Mouse (Mus musculus) kidney, embryonic 15.5 days (tissue): ENCODE results near the gene Ogfod2. TPM values are rescaled to one million over a fixed set of nuclear protein-coding genes. Genes with fewer than 3 reads are reported as not detected.
A peak's percentile ranks its signal among the peaks of the same experiment; 100 is the strongest.

Experiments used
- ATAC-seq: fragments of 200-750 bp; cut with Nextera tagmentation; replicated peaks from 2 replicates; pipeline ENCODE4 v1.8.0; 2017; ENCODE audit warnings: moderate TSS enrichment; ENCODE audit not compliant: low FRiP score
- H3K27ac ChIP-seq: fragments of 300-500 bp; sonication (generic); 2 replicates; pipeline ENCODE4 v1.5.1; 2015; ENCODE audit warnings: mild to moderate bottlenecking, inconsistent platforms
- H3K27me3 ChIP-seq: fragments of 300-500 bp; sonication (generic); 2 replicates; pipeline ENCODE4 v1.6.1; 2015; ENCODE audit warnings: inconsistent platforms
- H3K36me3 ChIP-seq: fragments of 300-500 bp; sonication (generic); 2 replicates; pipeline ENCODE4 v1.6.1; 2015; ENCODE audit warnings: inconsistent platforms
- H3K4me1 ChIP-seq: fragments of 300-500 bp; sonication (generic); 2 replicates; pipeline ENCODE4 v1.6.1; 2015; ENCODE audit warnings: inconsistent platforms
- H3K4me2 ChIP-seq: fragments of 300-500 bp; sonication (generic); 2 replicates; pipeline ENCODE4 v1.6.1; 2015; ENCODE audit warnings: moderate library complexity, mild to moderate bottlenecking, inconsistent platforms
- H3K4me3 ChIP-seq: fragments of 300-500 bp; sonication (generic); replicated peaks from 2 replicates; pipeline ENCODE4 v1.5.1; 2015; ENCODE audit warnings: mild to moderate bottlenecking, inconsistent platforms
- H3K9ac ChIP-seq: fragments of 300-500 bp; sonication (generic); 2 replicates; pipeline ENCODE4 v1.6.1; 2015; ENCODE audit warnings: mild to moderate bottlenecking, inconsistent platforms
- H3K9me3 ChIP-seq: fragments of 300-500 bp; sonication (generic); replicated peaks from 2 replicates; pipeline ENCODE4 v1.6.1; 2016; ENCODE audit warnings: inconsistent platforms
- WGBS: fragments of 180-500 bp; shearing (Covaris S2); methylation state at CpG from one replicate; pipeline ENCODE4 v1.1.7; 2015; ENCODE audit warnings: mixed read lengths; 5-methylcytosine and 5-hydroxymethylcytosine counted together
- polyA plus RNA-seq: library from polyadenylated mRNA; unstranded; fragments of >200 nt; fragmentation: Nextera tagmentation; extraction: Ambion mirVana; gene quantifications from 2 replicates; pipeline ENCODE4 v1.2.1, GENCODE M21; 2015

Ogfod2 gene
- polyA plus RNA-seq, 1 experiment from 2014 or later = 24.7 TPM

DNA sequence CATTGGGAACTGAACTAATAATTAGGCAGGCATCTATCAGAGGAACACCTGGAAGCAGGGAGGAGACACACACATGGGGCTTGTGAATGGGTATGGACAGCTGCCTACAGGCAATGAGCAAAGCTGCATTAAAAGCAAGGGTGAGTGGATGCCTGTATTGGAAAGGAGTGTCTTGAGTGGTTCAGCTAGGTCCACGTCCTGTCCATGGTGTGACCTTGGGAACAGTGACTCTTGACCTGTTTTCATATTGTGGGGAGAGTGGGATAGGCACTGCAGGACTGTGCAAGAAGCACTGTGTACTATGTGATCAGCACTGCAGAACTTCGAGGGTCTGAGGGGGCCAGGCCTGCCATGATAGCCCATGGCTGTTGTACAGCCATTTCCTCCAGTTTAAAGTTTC is 13.2 kb upstream of the Ogfod2 start:
- WGBS = 85% methylated on average over 2 of the region's 2 CpGs
- Histone ChIP-seq H3K27me3 (no peaks in the 10 kb centered on the region), H3K4me1 (peaks cover 15% of the 10 kb centered on the region), H3K9ac (no peak overlapping the region), H3K4me2 (no peak overlapping the region), H3K9me3 (no peaks in the 10 kb centered on the region), H3K27ac (no peak overlapping the region), H3K4me3 (no peak overlapping the region), H3K36me3 (no peaks in the 10 kb centered on the region; the same call in 1 of the 2 replicates)
- ATAC-seq = no peak

DNA sequence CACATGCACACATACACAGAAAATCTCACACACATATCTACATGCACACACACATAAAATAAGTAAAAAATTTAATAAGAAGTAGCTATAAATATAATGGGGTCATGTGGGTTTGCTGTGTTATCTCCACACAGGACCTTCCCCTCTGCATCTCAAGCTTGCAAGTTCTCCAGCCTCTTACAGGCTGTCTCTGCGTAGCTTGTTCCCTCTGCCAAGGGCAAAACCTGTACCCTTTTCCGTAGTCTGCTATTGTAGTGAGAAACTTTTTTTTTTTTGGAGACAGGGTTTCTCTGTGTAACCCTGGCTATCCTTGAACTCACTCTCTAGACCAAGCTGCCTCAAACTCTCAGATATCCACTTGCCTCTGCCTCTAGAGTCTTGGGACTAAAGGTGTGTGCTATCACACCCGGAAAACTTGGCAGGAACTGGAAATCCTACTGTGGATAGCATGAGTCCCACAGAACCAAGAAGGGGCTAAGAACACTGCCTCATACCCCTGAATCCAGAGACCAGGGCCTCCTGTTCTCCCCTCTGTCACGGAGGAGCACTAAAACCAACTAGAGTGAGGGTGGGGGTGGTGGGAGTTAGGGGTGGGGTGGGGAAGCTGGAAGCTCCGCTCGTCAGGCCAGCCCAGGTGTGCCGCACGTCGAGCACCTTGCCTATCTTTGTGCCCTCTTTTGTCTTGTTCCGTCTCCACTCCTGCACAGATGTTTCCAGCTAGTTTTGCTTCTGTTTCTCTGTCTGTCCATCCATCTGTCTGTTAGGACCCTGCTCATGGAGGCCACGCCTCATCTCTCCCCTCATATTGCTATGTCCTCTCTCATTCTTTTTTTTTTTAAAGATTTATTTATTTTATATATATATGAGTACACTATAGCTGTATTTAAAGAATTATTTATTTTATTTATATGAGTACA is 11.7 kb upstream of the Ogfod2 start:
- no peak overlapping the region for H3K4me3 ChIP-seq
- 92% methylated on average over 11 of the region's 11 CpGs for WGBS
- ATAC-seq = no peak
- no peaks in the 10 kb centered on the region for H3K9me3 ChIP-seq
- H3K4me1 ChIP-seq = peaks cover 6% of the 10 kb centered on the region
- H3K27ac ChIP-seq = no peak overlapping the region
- H3K27me3 ChIP-seq = no peaks in the 10 kb centered on the region
- no peak overlapping the region for H3K9ac ChIP-seq
- no peak overlapping the region for H3K4me2 ChIP-seq
- peaks cover 4% of the 10 kb centered on the region; the same call in 1 of the 2 replicates for H3K36me3 ChIP-seq

DNA sequence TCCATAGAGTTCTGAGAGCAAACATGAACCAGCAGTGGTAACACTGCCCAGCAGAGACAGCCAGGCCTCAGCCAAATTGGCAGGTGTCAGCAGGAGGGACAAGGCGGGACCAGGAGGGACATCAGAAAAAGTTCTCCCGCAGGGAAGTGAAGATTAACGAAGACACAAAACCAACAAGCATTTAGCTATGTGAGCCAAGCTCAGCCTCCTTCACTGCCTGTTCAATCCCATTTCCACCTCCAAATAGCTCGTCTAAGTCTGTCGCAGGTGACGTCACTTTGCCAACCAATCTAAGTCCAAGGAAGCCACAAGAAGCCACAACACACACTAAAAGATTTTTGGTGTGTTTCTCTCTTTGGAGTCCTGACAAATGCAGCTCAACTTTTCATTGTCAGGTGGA is 9.8 kb upstream of the Ogfod2 start:
- Histone ChIP-seq H3K4me2 (no peak overlapping the region), H3K36me3 (peaks cover 4% of the 10 kb centered on the region; the same call in 1 of the 2 replicates), H3K9ac (no peak overlapping the region), H3K27me3 (no peaks in the 10 kb centered on the region), H3K9me3 (no peaks in the 10 kb centered on the region), H3K4me1 (no peaks in the 10 kb centered on the region), H3K27ac (no peak overlapping the region), H3K4me3 (no peak overlapping the region)
- WGBS = 87% methylated on average over 6 of the region's 6 CpGs
- no peak for ATAC-seq

DNA sequence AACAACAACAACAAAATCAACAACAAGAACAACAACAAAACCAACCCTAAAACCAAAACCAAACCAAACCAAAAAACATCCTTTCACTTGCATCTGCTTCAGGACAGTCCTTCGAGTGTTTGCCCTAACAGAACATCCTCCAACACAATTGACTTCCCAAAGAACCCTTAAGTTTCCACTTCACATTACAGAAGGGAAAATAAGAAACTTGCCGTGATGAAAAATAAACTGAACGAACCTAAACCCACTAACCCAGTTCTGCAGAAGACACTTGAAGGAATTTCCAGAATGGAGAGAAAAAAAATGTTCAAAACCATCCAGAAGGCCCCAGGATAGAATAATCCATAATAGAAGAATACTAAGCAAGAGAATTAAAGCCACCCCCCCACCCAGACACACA is 9.1 kb upstream of the Ogfod2 start:
- no peaks in the 10 kb centered on the region for H3K4me1 ChIP-seq
- H3K4me3 ChIP-seq = no peak overlapping the region
- H3K9me3 ChIP-seq = no peaks in the 10 kb centered on the region
- no peak overlapping the region for H3K4me2 ChIP-seq
- H3K27me3 ChIP-seq = no peaks in the 10 kb centered on the region
- no peak overlapping the region for H3K27ac ChIP-seq
- WGBS = 79% methylated on average over 3 of the region's 3 CpGs
- ATAC-seq = no peak
- H3K9ac ChIP-seq = no peak overlapping the region
- peaks cover 4% of the 10 kb centered on the region; the same call in 1 of the 2 replicates for H3K36me3 ChIP-seq

DNA sequence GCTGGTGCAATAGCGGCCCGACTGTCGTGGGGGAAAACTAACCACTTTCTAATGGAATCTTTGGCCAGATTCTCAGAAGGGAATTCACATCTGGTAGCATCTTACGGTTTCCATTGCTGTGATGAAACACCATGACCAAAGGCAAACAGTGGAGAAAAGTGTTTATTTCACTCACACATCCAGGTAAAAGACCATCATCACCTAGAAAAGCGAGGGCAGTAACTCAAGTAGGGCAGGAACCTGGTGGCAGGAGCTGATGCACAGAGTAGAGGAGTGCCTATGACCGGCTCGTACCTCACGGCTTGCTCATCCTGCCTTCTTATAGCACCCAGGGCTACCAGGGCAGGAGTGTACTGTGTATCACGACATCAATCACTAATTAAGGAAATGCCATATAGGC is 8.5 kb upstream of the Ogfod2 start:
- no peaks in the 10 kb centered on the region for H3K27me3 ChIP-seq

DNA sequence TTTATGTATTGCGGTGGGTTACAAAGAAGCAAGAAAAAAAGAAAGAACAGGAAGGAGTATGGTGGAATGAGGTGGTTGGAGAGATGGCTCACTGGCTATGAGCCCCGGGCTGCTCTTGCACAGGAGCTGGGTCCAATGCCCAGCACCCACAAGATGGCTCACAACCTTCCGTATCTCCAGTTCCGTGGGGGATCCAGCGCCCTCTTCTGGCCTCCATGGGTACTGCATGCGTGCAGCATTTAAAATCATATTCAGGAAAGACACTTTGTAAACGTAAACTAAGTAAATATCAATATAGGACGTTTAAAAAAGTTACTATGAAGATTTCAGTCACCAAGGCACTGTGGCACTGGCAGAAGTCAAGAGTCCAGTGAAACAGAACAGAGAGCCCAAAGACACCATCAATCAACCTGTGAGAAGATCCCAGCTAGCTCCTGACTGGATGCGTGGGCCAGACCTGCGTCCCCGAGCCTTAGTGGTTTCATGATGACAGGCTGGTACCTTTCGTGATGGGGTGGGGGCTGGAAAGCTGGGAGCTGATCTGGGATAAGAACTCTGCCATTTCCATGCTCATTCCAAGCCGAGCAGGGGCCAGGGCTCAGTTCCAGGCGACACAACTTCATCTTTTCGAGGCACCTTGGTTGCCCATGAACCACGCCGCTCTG is 888 bp upstream of the Ogfod2 start:
- peak overlapping the region; percentile 69 for H3K9ac ChIP-seq
- ATAC-seq = no peak; the same call in 1 of the 2 replicates
- no peaks in the 10 kb centered on the region for H3K27me3 ChIP-seq
- H3K4me2 ChIP-seq = peak overlapping the region; percentile 93
- H3K36me3 ChIP-seq = peaks cover 11% of the 10 kb centered on the region; the same call in 1 of the 2 replicates
- peak overlapping the region; percentile 93 for H3K4me3 ChIP-seq
- H3K27ac ChIP-seq = peak overlapping the region; percentile 90
- H3K9me3 ChIP-seq = no peaks in the 10 kb centered on the region
- peaks cover 28% of the 10 kb centered on the region for H3K4me1 ChIP-seq
- WGBS = 23% methylated on average over 17 of the region's 17 CpGs

More for the DNA sequence above, 8.5 kb upstream of the Ogfod2 start:
- H3K9me3 ChIP-seq = no peaks in the 10 kb centered on the region
- peaks cover 4% of the 10 kb centered on the region; the same call in 1 of the 2 replicates for H3K36me3 ChIP-seq
- H3K4me1 ChIP-seq = no peaks in the 10 kb centered on the region
- no peak overlapping the region for H3K4me2 ChIP-seq
- ATAC-seq = no peak
- no peak overlapping the region for H3K4me3 ChIP-seq
- H3K9ac ChIP-seq = no peak overlapping the region
- no peak overlapping the region for H3K27ac ChIP-seq
- 93% methylated on average over 9 of the region's 9 CpGs for WGBS

DNA sequence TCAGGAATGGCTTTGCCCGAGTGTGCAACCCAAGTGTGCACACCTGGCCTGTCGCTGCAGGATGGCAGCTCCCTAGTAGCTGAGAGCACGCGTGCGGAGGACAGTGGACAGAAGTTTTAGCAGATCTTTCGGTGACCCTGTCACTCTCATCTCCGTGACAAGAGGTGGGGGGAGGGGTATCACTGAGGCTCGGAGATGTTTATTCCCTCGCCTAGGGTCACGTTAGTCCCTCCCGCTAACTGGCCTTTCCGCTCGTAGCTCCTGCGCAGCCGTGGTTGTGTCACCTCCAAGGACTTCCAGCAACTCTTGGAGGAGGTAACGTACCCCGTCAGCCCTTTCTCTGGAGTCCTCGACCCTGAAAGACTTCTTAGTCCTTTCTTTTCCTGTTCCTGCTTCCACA is 434 bp downstream of the Ogfod2 start:
- Histone ChIP-seq H3K27me3 (no peaks in the 10 kb centered on the region), H3K4me1 (peaks cover 40% of the 10 kb centered on the region), H3K4me2 (peak overlapping the region; percentile 93), H3K4me3 (peak overlapping the region; percentile 93), H3K36me3 (peaks cover 16% of the 10 kb centered on the region), H3K9me3 (no peaks in the 10 kb centered on the region), H3K9ac (peak overlapping the region; percentile 75), H3K27ac (peak overlapping the region; percentile 90)
- under 1% methylated on average over 18 of the region's 18 CpGs for WGBS
- no peak for ATAC-seq

DNA sequence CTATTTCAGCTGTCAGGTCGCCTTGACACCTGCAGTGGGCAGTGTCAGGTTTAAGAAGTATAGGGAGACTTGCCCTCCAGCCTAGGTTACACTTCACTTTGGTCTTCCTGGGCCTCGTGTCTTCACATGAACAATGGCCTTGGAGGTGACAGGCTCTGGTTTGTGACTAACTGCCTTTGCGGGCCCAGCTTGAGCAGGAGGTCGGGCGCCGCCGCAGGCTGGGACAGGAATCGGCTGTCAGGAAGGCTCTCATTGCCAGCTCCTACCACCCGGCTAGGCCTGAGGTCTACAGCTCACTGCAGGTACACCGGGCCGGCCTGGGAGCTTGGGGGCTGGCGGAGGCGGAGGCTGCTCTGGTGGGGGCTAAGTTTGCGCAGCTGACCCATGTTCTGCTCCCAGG is 933 bp downstream of the Ogfod2 start:
- 15% methylated on average over 14 of the region's 14 CpGs for WGBS
- Histone ChIP-seq H3K9ac (peak overlapping the region; percentile 75), H3K4me3 (peak overlapping the region; percentile 93), H3K9me3 (no peaks in the 10 kb centered on the region), H3K27ac (peak overlapping the region; percentile 90), H3K4me1 (peaks cover 40% of the 10 kb centered on the region), H3K36me3 (peaks cover 21% of the 10 kb centered on the region), H3K27me3 (no peaks in the 10 kb centered on the region), H3K4me2 (peak overlapping the region; percentile 93)
- no peak for ATAC-seq

DNA sequence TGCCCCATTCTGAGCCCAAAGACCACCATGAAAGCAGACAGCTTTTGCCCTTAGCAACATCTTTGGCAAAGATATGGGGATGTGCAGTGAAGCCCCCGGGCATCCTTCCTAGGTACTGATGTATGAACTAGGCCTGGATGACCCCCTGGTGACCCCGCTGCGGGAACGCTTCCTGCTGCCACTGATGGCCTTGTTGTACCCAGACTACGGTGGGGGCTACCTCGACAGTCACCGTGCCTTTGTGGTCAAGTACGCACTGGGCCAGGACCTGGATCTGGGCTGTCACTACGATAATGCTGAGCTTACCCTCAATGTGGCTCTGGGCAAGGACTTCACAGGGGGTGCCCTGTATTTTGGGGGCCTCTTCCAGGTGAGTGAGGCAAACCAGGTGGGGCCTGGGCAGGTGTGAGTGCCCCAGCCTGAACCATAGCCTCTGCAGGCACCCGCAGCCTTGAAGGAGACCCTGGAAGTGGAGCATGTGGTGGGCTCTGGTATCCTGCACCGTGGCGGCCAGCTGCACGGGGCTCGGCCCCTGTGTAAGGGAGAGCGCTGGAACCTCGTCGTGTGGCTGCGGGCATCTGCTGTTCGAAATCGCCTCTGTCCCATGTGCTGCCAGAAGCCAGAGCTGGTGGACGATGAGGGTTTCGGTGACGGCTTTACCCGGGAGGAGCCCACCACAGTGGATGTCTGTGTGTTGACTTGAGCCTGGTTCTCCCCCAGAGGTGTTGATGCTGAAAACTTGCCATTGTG is 2.4 kb downstream of the Ogfod2 start:
- H3K36me3 ChIP-seq = peaks cover 36% of the 10 kb centered on the region
- no peak overlapping the region for H3K4me2 ChIP-seq
- ATAC-seq = no peak
- 93% methylated on average over 24 of the region's 24 CpGs for WGBS
- no peak overlapping the region for H3K4me3 ChIP-seq
- H3K27me3 ChIP-seq = no peaks in the 10 kb centered on the region
- H3K9ac ChIP-seq = no peak overlapping the region
- no peak overlapping the region for H3K27ac ChIP-seq
- no peaks in the 10 kb centered on the region for H3K9me3 ChIP-seq
- peaks cover 40% of the 10 kb centered on the region for H3K4me1 ChIP-seq

DNA sequence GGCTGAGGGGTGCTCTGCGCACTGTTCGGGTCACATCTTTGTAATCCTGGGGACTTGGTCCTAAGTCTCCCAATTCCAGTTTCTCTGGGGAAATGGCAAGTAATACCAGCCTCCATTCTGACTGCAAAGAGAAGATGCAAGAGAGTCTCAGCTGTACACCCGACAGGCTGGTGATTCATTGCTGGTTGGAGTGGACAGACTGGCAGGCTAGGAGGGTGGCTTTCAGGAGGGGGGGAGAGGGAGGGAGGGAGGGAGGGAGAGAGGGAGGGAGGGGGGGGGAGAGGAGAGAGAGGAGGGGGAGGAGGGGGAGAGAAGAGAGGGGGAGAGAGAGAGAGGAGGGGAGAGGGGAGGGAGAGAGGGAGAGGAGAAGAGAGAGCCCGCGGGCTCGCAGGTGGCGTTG is 3.4 kb downstream of the Ogfod2 start:
- ATAC-seq = no peak
- Histone ChIP-seq H3K4me1 (peaks cover 40% of the 10 kb centered on the region), H3K9ac (peak overlapping the region; percentile 96), H3K36me3 (peaks cover 46% of the 10 kb centered on the region), H3K4me3 (peak overlapping the region; percentile 98), H3K27me3 (no peaks in the 10 kb centered on the region), H3K27ac (peak overlapping the region; percentile 86), H3K9me3 (no peaks in the 10 kb centered on the region), H3K4me2 (peak overlapping the region; percentile 93)
- 25% methylated on average over 7 of the region's 7 CpGs for WGBS

DNA sequence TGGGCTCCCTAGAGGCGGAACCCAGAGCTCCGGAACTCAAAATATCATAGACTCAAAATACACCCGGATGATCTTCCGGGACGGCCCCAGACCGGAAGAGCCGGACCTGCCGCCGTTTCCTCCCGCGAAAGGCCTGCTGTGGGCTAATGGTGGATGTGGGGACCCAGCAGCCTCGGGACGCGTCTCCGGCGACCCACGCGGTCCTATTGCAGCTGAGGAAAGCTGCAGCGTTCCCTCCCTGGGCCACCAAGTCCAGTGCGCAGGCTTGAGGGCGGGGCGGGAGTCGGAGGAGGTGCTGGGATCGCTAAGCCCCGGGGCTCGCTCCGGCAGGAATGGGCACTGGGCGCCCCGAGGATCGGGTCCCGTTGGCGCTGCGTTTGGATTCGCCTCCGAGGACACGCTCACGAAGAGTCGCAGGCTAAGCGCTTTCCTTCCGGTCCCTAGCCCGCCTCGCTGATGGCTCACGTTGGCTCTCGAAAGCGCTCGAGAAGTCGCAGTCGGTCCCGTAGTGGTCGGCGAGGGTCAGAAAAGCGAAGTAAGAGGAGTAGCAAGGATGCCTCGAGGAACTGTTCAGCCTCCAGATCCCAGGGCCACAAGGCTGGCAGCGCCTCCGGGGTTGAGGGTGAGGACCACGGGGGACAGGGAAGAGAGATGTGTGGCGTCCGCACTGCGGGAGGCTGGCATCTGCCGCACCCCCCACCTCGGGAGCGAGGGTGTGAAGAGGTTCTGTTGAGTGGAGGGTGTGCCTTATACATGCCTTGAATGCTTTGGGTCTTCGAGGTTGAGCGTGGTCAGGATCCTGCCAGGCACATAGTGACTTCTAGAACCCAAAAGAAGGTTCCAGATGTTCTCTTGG is 4.1 kb downstream of the Ogfod2 start, which contains the start of gene Arl6ip4:
TSS of gene Arl6ip4 (plus strand) at position 100 of the 856 bp plus-strand sequence.
- ATAC-seq = no peak
- WGBS = 1% methylated on average over 64 of the region's 64 CpGs
- Histone ChIP-seq H3K9ac (peak within 1 kb of the TSS; percentile 96), H3K36me3 (peaks cover 53% of the 10 kb centered on the region), H3K27ac (peak within 1 kb of the TSS; percentile 86), H3K4me1 (peaks cover 36% of the 10 kb centered on the region), H3K27me3 (no peaks in the 10 kb centered on the region), H3K4me2 (peak within 1 kb of the TSS; percentile 93), H3K9me3 (no peaks in the 10 kb centered on the region), H3K4me3 (peak within 1 kb of the TSS; percentile 98)
